Mouse (Mus musculus): ENCODE results near the gene Map3k20. TPM values are rescaled to one million over a fixed set of nuclear protein-coding genes. Genes with fewer than 3 reads are reported as not detected.

Map3k20 gene
- total RNA-seq, 2 experiments from 2014 or later: 71.7 to 82.8 TPM

DNA sequence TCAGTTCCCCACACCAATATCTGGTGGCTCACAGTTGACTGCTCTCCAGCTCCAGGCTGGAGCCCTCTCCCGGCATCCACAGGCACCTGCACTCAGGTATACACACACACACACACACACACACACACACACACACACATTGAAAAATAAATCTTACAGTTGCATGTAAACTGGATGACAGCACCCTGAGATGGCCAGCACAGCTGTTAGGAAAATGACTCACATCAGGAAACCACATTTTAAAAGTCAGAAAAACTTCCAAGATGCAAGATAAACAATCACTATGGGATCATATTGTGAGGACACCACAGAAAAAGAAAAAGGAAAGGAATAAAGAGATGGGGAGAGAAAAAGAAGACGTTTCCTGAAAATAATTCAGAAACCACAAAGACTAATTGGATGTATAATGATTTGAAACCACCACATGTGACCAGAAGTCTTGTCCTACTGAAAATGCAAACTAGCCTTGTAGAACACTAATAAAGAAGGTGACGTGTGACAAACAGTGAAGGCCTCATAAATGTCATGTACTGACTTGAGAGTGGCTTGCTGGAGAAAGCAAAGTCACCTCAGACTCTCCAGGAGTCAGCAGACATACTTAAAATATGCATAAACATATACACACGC lies 7.1 kb upstream of the Map3k20 start:
- ATAC-seq (replicated peaks; ENCODE audit: poor library complexity, severe bottlenecking): no peak

- no peak for ATAC-seq (replicated peaks; ENCODE audit: poor library complexity, severe bottlenecking)
These were observed 4.9 kb upstream of the Map3k20 start for GRCm38 (mm10) chr2:72280524-72280923.

GRCm38 (mm10) chr2:72281971-72282370 lies 3.5 kb upstream of the Map3k20 start:
- no peak for ATAC-seq (replicated peaks; ENCODE audit: poor library complexity, severe bottlenecking)

GRCm38 (mm10) chr2:72282733-72283132 lies 2.7 kb upstream of the Map3k20 start:
- ATAC-seq (replicated peaks; ENCODE audit: poor library complexity, severe bottlenecking): peak; percentile 18

GRCm38 (mm10) chr2:72284689-72285088 lies 748 bp upstream of the Map3k20 start:
- no peak for ATAC-seq (replicated peaks; ENCODE audit: poor library complexity, severe bottlenecking)

DNA sequence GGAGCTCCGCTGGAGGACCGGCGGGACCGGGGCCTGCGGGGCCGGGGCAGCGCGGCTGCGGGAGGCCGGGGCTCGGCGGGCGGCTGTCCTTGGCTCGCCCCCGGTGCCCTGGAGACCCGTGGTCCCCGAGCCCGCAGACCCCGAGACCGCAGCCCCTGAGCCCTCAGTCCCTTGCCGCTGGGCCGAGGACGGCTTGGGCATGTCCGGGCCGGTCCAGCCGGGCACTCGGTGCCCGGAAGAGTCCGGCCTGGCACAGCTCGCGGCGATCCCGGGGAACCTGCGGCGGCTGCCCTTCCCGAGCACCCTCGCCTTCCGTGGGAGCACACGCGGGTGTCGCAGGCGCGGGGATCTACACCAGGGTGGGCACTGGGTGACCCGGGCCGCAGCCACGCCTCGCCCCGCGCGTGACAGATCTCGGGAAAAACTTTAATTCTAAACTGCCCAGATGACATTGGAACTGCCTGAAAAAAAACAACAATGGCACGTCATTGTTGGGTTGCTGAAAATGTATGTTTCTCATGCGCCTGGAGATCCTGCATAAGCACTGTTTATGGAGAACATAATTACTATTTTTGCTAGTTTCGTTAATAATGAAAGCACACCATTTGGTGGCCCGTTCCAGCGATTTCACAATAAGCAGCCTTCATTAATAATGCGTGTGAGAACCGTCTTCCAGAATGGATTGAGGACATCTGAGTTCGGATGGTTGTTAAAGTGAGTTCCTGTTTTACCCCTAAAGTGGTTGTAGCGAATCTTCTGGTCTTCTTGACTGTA lies 638 bp downstream of the Map3k20 start:
- ATAC-seq (replicated peaks; ENCODE audit: poor library complexity, severe bottlenecking): peak; percentile 53

- peak; percentile 37 for ATAC-seq (replicated peaks; ENCODE audit: poor library complexity, severe bottlenecking)
These were observed 1.7 kb downstream of the Map3k20 start for GRCm38 (mm10) chr2:72287142-72287541.

- ATAC-seq (replicated peaks; ENCODE audit: poor library complexity, severe bottlenecking): no peak
These were observed 3.6 kb downstream of the Map3k20 start for GRCm38 (mm10) chr2:72288932-72289534.

GRCm38 (mm10) chr2:72291103-72291502 lies 5.7 kb downstream of the Map3k20 start:
- ATAC-seq (replicated peaks; ENCODE audit: poor library complexity, severe bottlenecking): no peak

- 0 out of 2 replicates have a peak, but pooled peaks have one; percentile 18 for ATAC-seq (replicated peaks; ENCODE audit: poor library complexity, severe bottlenecking)
These were observed 7.1 kb downstream of the Map3k20 start for GRCm38 (mm10) chr2:72292573-72292972.

- ATAC-seq (replicated peaks; ENCODE audit: poor library complexity, severe bottlenecking): no peak
These were observed 9.6 kb downstream of the Map3k20 start for GRCm38 (mm10) chr2:72294994-72295393.

DNA sequence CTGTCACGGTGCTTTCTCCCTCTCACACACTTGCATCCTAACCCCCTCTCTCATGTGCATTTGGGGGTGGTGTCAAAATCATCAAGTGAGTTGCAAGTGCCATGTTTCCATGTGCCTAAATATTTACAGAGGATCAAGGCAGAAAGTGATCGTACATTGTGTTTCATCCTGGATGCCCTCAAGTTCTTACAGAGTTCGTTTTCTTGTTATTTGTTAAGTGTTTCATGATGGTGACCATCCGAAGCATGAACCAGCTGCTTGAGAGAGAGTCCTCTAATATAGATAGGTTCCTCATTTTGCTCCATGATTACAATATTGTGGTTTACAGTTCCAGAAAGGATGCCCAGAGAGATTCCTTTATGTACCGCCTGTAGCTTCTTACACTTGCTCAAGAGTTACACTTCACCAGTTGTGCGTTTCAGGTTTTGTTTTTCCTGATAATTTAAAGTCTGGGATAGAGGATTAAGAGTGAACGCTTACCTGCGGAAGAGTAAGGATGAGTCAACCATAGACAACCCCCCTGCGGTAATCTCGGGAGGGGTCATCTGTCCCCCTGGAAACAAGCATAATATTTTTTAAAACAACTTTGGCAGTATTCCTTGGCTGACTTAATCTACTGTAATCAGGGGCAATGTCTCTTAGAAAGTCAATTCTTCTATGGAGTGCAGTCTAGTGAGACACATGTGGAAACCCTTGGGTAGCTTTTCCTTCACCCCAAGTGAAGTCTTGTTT lies 11.7 kb downstream of the Map3k20 start:
- peak; percentile 56 for ATAC-seq (replicated peaks; ENCODE audit: poor library complexity, severe bottlenecking)

DNA sequence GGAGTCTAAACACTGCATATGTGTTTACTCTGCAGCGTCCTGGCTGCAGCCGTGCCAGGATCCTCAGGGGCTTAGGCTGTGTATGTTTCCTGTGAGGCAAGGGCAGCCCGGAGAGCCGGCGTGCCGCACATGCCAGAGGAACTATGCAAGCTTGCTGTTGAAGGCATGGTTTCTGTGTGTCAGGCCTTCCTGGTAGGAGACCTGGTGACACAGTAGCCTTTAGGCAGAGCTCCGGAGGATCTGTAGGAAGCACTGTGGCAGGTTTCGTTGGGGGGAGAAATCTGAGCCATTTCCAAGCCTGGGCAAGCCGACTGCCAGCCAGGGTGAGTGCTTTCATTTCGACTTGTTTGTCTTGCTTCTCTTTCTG lies 12.3 kb downstream of the Map3k20 start:
- ATAC-seq (replicated peaks; ENCODE audit: poor library complexity, severe bottlenecking): peak; percentile 21; the same call in 1 of the 2 replicates

DNA sequence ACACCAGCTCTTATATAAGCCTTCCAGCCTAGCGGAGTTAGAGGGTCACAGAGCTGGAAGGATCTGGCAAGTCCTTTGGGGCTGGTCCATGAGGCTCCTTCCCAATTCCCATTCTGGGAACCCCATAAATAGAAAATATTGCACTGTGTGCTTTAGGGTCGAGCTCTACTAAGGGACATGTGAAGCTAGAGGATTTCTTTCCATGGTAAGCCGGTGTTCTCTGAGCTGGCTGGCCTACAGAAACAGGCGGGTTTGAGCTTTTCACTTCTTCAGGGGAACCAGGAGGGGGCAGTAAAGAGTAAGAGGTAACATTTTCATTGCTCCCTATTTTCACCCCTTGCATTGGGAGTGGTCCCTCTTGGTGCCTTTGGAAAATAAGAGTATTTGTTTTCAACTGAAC lies 13.0 kb downstream of the Map3k20 start:
- ATAC-seq (replicated peaks; ENCODE audit: poor library complexity, severe bottlenecking): no peak

GRCm38 (mm10) chr2:72301194-72301916 lies 15.9 kb downstream of the Map3k20 start:
- peak; percentile 78 for ATAC-seq (replicated peaks; ENCODE audit: poor library complexity, severe bottlenecking)

- no peak for ATAC-seq (replicated peaks; ENCODE audit: poor library complexity, severe bottlenecking)
These were observed 20.3 kb downstream of the Map3k20 start for GRCm38 (mm10) chr2:72305738-72306137.

DNA sequence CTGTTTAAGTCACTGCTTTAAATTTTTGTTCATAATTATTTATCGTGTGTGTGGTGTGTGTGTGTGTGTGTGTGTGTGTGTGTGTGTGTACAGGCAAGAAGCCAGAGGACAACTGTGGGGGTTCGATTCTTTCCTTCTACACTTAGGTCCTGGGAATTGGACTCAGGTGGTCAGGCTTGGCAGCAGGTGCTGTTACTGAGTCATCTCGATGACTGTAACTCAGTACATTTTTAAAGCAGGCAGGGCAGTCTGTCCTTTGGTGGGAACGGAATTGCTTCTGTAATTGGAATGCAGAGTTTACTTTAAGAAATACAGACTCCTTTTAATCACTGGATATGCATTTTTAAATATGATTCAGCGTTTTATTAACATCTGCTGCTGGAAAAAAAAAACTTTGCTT lies 22.9 kb downstream of the Map3k20 start:
- ATAC-seq (replicated peaks; ENCODE audit: poor library complexity, severe bottlenecking): no peak

- peak; percentile 80 for ATAC-seq (replicated peaks; ENCODE audit: poor library complexity, severe bottlenecking)
These were observed 23.5 kb downstream of the Map3k20 start for GRCm38 (mm10) chr2:72308981-72309380.

GRCm38 (mm10) chr2:72311486-72311885 lies 26.0 kb downstream of the Map3k20 start:
- no peak for ATAC-seq (replicated peaks; ENCODE audit: poor library complexity, severe bottlenecking)

GRCm38 (mm10) chr2:72313312-72313711 lies 27.9 kb downstream of the Map3k20 start:
- ATAC-seq (replicated peaks; ENCODE audit: poor library complexity, severe bottlenecking): no peak
